Mouse (Mus musculus): ENCODE data around the gene Prmt7. TPM values are rescaled to one million over a fixed set of nuclear protein-coding genes. Genes with fewer than 3 reads are reported as not detected.

The Prmt7 gene
- polyA plus RNA-seq, 1 experiment from 2014 or later: 35.7 TPM

- Histone ChIP-seq H3K27ac (replicated peaks) (no peak overlapping the region), H3K4me3 (no peak overlapping the region), H3K9me3 (no peaks in the 10 kb centered on the region), H3K4me1 (peaks cover 49% of the 10 kb centered on the region), H3K9ac (no peak overlapping the region; the same call in 1 of the 2 replicates), H3K36me3 (no peaks in the 10 kb centered on the region), H3K4me2 (no peak overlapping the region), H3K27me3 (replicated peaks) (no peaks in the 10 kb centered on the region; the same call in 1 of the 2 replicates)
- no peak for ATAC-seq (ENCODE audit: extremely low read depth, insufficient number of reproducible peaks, low FRiP score, low TSS enrichment)
- 57% methylated on average over 5 of the region's 5 CpGs for WGBS
Measured at GRCm38 (mm10) chr8:106268710-106269346, 58.1 kb downstream of the Prmt7 start.

GRCm38 (mm10) chr8:106270804-106271203 is 60.1 kb downstream of the Prmt7 start:
- peaks cover 49% of the 10 kb centered on the region for H3K4me1 ChIP-seq
- 32% methylated on average over 5 of the region's 5 CpGs for WGBS
- ATAC-seq (ENCODE audit: extremely low read depth, insufficient number of reproducible peaks, low FRiP score, low TSS enrichment): no peak
- H3K9ac ChIP-seq: peak overlapping the region; percentile 38
- H3K4me3 ChIP-seq: no peak overlapping the region
- H3K27me3 ChIP-seq (replicated peaks): no peaks in the 10 kb centered on the region; the same call in 1 of the 2 replicates
- H3K27ac ChIP-seq (replicated peaks): peak overlapping the region; percentile 84
- H3K4me2 ChIP-seq: no peak overlapping the region
- H3K36me3 ChIP-seq: no peaks in the 10 kb centered on the region
- H3K9me3 ChIP-seq: no peaks in the 10 kb centered on the region

GRCm38 (mm10) chr8:106271378-106271777 is 60.6 kb downstream of the Prmt7 start:
- H3K27ac ChIP-seq (replicated peaks): peak overlapping the region; percentile 84
- no peaks in the 10 kb centered on the region; the same call in 1 of the 2 replicates for H3K27me3 ChIP-seq (replicated peaks)
- H3K4me2 ChIP-seq: peak overlapping the region; percentile 20
- peak overlapping the region; percentile 45; the same call in 1 of the 2 replicates for H3K9ac ChIP-seq
- no peaks in the 10 kb centered on the region for H3K36me3 ChIP-seq
- 27% methylated on average over 4 of the region's 4 CpGs for WGBS
- H3K4me1 ChIP-seq: peaks cover 49% of the 10 kb centered on the region
- no peak for ATAC-seq (ENCODE audit: extremely low read depth, insufficient number of reproducible peaks, low FRiP score, low TSS enrichment)
- no peaks in the 10 kb centered on the region for H3K9me3 ChIP-seq
- H3K4me3 ChIP-seq: no peak overlapping the region

- no peaks in the 10 kb centered on the region for H3K36me3 ChIP-seq
- peaks cover under 1% of the 10 kb centered on the region; the same call in 1 of the 2 replicates for H3K27me3 ChIP-seq (replicated peaks)
- H3K4me3 ChIP-seq: no peak overlapping the region
- H3K9ac ChIP-seq: no peak overlapping the region
- no peak overlapping the region for H3K4me2 ChIP-seq
- no peak overlapping the region for H3K27ac ChIP-seq (replicated peaks)
- no peaks in the 10 kb centered on the region for H3K9me3 ChIP-seq
- H3K4me1 ChIP-seq: peaks cover 49% of the 10 kb centered on the region
- WGBS: 76% methylated on average over 3 of the region's 3 CpGs
- no peak for ATAC-seq (ENCODE audit: extremely low read depth, insufficient number of reproducible peaks, low FRiP score, low TSS enrichment)
Measured at GRCm38 (mm10) chr8:106273468-106273867, 62.7 kb downstream of the Prmt7 start.

GRCm38 (mm10) chr8:106276709-106277317 is 66.1 kb downstream of the Prmt7 start:
- no peak for ATAC-seq (ENCODE audit: extremely low read depth, insufficient number of reproducible peaks, low FRiP score, low TSS enrichment)
- Histone ChIP-seq H3K27me3 (replicated peaks) (peaks cover 6% of the 10 kb centered on the region; the same call in 1 of the 2 replicates), H3K9ac (no peak overlapping the region), H3K4me3 (no peak overlapping the region), H3K36me3 (no peaks in the 10 kb centered on the region), H3K4me2 (no peak overlapping the region), H3K27ac (replicated peaks) (no peak overlapping the region), H3K4me1 (peaks cover 38% of the 10 kb centered on the region), H3K9me3 (no peaks in the 10 kb centered on the region)
- 78% methylated on average over 5 of the region's 5 CpGs for WGBS

GRCm38 (mm10) chr8:106278367-106279042 is 67.8 kb downstream of the Prmt7 start:
- no peak for ATAC-seq (ENCODE audit: extremely low read depth, insufficient number of reproducible peaks, low FRiP score, low TSS enrichment)
- Histone ChIP-seq H3K9me3 (no peaks in the 10 kb centered on the region), H3K27me3 (replicated peaks) (peaks cover 6% of the 10 kb centered on the region; the same call in 1 of the 2 replicates), H3K4me2 (no peak overlapping the region), H3K9ac (no peak overlapping the region), H3K27ac (replicated peaks) (no peak overlapping the region), H3K36me3 (no peaks in the 10 kb centered on the region), H3K4me3 (no peak overlapping the region), H3K4me1 (peaks cover 22% of the 10 kb centered on the region)
- WGBS: 70% methylated on average over 11 of the region's 11 CpGs

GRCm38 (mm10) chr8:106280154-106280553 is 69.4 kb downstream of the Prmt7 start:
- H3K9me3 ChIP-seq: no peaks in the 10 kb centered on the region
- no peak overlapping the region for H3K4me3 ChIP-seq
- 27% methylated on average over 5 of the region's 5 CpGs for WGBS
- no peak overlapping the region for H3K9ac ChIP-seq
- H3K4me2 ChIP-seq: no peak overlapping the region
- H3K36me3 ChIP-seq: no peaks in the 10 kb centered on the region
- ATAC-seq (ENCODE audit: extremely low read depth, insufficient number of reproducible peaks, low FRiP score, low TSS enrichment): no peak
- H3K27me3 ChIP-seq (replicated peaks): peaks cover 6% of the 10 kb centered on the region; the same call in 1 of the 2 replicates
- 0 out of 2 replicates have a peak overlapping the region, but pooled peaks have one; percentile 9 for H3K27ac ChIP-seq (replicated peaks)
- peaks cover 22% of the 10 kb centered on the region for H3K4me1 ChIP-seq

GRCm38 (mm10) chr8:106280844-106281243 is 70.1 kb downstream of the Prmt7 start:
- no peak overlapping the region for H3K27ac ChIP-seq (replicated peaks)
- peaks cover 22% of the 10 kb centered on the region for H3K4me1 ChIP-seq
- no peaks in the 10 kb centered on the region for H3K36me3 ChIP-seq
- ATAC-seq (ENCODE audit: extremely low read depth, insufficient number of reproducible peaks, low FRiP score, low TSS enrichment): no peak
- H3K4me2 ChIP-seq: no peak overlapping the region
- no peaks in the 10 kb centered on the region for H3K9me3 ChIP-seq
- H3K4me3 ChIP-seq: no peak overlapping the region
- 42% methylated on average over 4 of the region's 4 CpGs for WGBS
- peaks cover 6% of the 10 kb centered on the region; the same call in 1 of the 2 replicates for H3K27me3 ChIP-seq (replicated peaks)
- no peak overlapping the region for H3K9ac ChIP-seq

GRCm38 (mm10) chr8:106287445-106287844 is 76.7 kb downstream of the Prmt7 start:
- Histone ChIP-seq H3K4me2 (no peak overlapping the region), H3K9me3 (no peaks in the 10 kb centered on the region), H3K4me1 (no peaks in the 10 kb centered on the region), H3K27me3 (replicated peaks) (no peaks in the 10 kb centered on the region), H3K9ac (no peak overlapping the region), H3K4me3 (no peak overlapping the region), H3K36me3 (no peaks in the 10 kb centered on the region), H3K27ac (replicated peaks) (no peak overlapping the region)
- no peak for ATAC-seq (ENCODE audit: extremely low read depth, insufficient number of reproducible peaks, low FRiP score, low TSS enrichment)
- 38% methylated on average over 2 of the region's 2 CpGs for WGBS

GRCm38 (mm10) chr8:106288732-106289131 is 78.0 kb downstream of the Prmt7 start:
- 38% methylated on average over 3 of the region's 3 CpGs for WGBS
- Histone ChIP-seq H3K9ac (no peak overlapping the region), H3K9me3 (no peaks in the 10 kb centered on the region), H3K27ac (replicated peaks) (no peak overlapping the region), H3K4me3 (no peak overlapping the region), H3K4me2 (no peak overlapping the region), H3K4me1 (no peaks in the 10 kb centered on the region), H3K36me3 (no peaks in the 10 kb centered on the region), H3K27me3 (replicated peaks) (no peaks in the 10 kb centered on the region)
- ATAC-seq (ENCODE audit: extremely low read depth, insufficient number of reproducible peaks, low FRiP score, low TSS enrichment): no peak

GRCm38 (mm10) chr8:106289464-106289863 is 78.7 kb downstream of the Prmt7 start:
- Histone ChIP-seq H3K4me1 (no peaks in the 10 kb centered on the region), H3K4me3 (no peak overlapping the region), H3K27me3 (replicated peaks) (no peaks in the 10 kb centered on the region), H3K27ac (replicated peaks) (no peak overlapping the region), H3K36me3 (no peaks in the 10 kb centered on the region), H3K9me3 (no peaks in the 10 kb centered on the region), H3K4me2 (no peak overlapping the region), H3K9ac (no peak overlapping the region)
- ATAC-seq (ENCODE audit: extremely low read depth, insufficient number of reproducible peaks, low FRiP score, low TSS enrichment): no peak
- WGBS: 46% methylated on average over 7 of the region's 7 CpGs
